Mouse (Mus musculus): ENCODE data around the gene R3hcc1l. TPM values are rescaled to one million over a fixed set of nuclear protein-coding genes. Genes with fewer than 3 reads are reported as not detected.

Gene R3hcc1l
- polyA plus RNA-seq, 1 experiment from 2014 or later: 22.5 TPM

DNA sequence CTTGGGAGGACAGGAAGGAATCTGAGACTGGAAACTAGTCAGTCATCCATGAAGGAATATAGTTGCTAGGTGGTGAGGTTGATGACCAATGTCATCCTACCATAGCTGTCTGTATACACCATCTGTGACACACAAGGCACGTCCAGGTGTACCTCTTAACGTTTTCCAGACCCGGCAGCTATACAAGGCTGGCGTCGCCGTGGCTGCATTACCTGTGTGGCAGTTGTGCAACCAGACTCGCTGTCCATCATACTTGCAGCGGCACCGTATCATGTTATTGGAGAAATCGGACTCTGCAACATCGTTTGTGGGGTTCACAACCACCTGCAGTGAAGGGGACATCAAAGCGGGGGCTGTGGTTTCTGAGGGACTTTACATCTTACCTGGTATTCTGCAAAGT lies 78.7 kb downstream of the R3hcc1l start:
- 91% methylated on average over 12 of the region's 12 CpGs for WGBS
- H3K27ac ChIP-seq (ENCODE audit: low read depth): no peak overlapping the region
- no peaks in the 10 kb centered on the region for H3K27me3 ChIP-seq (ENCODE audit: insufficient read depth, low read length)
- H3K4me1 ChIP-seq (ENCODE audit: insufficient read depth): no peaks in the 10 kb centered on the region
- DNase-seq (no peak), ATAC-seq (ENCODE audit: insufficient read depth) (no peak)
- H3K4me2 ChIP-seq: no peak overlapping the region
- TF ChIP-seq CTCF (IDR thresholded peaks at IDR 0.05; ENCODE audit: low read depth): no peak
- no peaks in the 10 kb centered on the region for H3K9me3 ChIP-seq (ENCODE audit: low read depth, low read length)
- H3K9ac ChIP-seq: no peak overlapping the region
- H3K36me3 ChIP-seq (ENCODE audit: insufficient read depth): 0 out of 2 replicates have a peak, but pooled peaks cover 5% of the 10 kb centered on the region
- no peak overlapping the region for H3K4me3 ChIP-seq (ENCODE audit: low read depth, low read length)

DNA sequence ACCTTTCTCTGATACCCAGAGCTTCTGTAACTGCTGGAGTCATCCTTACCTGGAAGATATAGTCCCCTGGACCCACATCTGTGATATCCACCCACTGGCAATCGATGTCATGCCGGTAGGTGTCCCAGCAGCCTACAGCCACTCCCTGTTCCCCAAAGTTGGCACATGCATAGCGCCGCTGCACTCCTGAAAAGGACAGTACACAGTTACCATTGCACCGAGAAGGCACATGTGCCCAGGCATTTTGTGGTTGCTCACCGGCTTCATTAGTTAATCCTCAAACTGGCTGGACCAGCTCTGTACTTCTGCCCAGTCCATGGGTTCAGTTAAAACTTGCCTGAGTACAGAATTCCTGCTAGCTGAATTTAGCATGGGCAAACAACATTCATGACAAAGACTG lies 79.3 kb downstream of the R3hcc1l start:
- no peak for TF ChIP-seq CTCF (IDR thresholded peaks at IDR 0.05; ENCODE audit: low read depth)
- H3K27me3 ChIP-seq (ENCODE audit: insufficient read depth, low read length): no peaks in the 10 kb centered on the region
- no peaks in the 10 kb centered on the region for H3K9me3 ChIP-seq (ENCODE audit: low read depth, low read length)
- H3K9ac ChIP-seq: no peak overlapping the region
- H3K36me3 ChIP-seq (ENCODE audit: insufficient read depth): 0 out of 2 replicates have a peak, but pooled peaks cover 3% of the 10 kb centered on the region
- H3K4me2 ChIP-seq: no peak overlapping the region
- no peak overlapping the region for H3K4me3 ChIP-seq (ENCODE audit: low read depth, low read length)
- no peaks in the 10 kb centered on the region for H3K4me1 ChIP-seq (ENCODE audit: insufficient read depth)
- DNase-seq (no peak), ATAC-seq (ENCODE audit: insufficient read depth) (no peak)
- H3K27ac ChIP-seq (ENCODE audit: low read depth): no peak overlapping the region
- 93% methylated on average over 6 of the region's 6 CpGs for WGBS

DNA sequence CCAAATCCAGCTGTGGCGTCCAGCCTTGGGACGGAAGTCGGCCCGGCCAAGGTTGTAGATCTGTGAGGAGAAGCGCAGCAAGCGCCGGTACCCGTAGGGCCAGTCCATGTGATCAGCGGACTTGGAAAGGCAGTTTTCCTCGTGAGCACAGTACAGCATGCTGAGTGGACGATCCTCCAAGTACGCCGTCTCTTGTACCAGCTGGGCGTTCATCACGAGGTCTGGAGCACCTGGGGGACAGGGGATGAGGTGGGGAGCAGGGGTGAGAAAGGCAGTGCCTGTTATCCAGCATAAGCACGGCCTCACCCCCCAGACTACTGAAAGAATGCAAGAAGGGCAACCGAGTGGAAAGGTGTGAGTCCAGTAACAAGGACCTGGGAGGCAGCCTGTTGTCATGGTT lies 81.3 kb downstream of the R3hcc1l start:
- TF ChIP-seq CTCF (IDR thresholded peaks at IDR 0.05; ENCODE audit: low read depth): no peak
- 75% methylated on average over 17 of the region's 17 CpGs for WGBS
- DNase-seq: no peak
- Histone ChIP-seq H3K36me3 (ENCODE audit: insufficient read depth) (no peaks in the 10 kb centered on the region), H3K27ac (ENCODE audit: low read depth) (no peak overlapping the region), H3K9ac (no peak overlapping the region), H3K4me3 (ENCODE audit: low read depth, low read length) (no peak overlapping the region), H3K4me1 (ENCODE audit: insufficient read depth) (no peaks in the 10 kb centered on the region), H3K4me2 (no peak overlapping the region), H3K9me3 (ENCODE audit: low read depth, low read length) (no peaks in the 10 kb centered on the region), H3K27me3 (ENCODE audit: insufficient read depth, low read length) (no peaks in the 10 kb centered on the region)
- no peak for ATAC-seq (ENCODE audit: insufficient read depth)

DNA sequence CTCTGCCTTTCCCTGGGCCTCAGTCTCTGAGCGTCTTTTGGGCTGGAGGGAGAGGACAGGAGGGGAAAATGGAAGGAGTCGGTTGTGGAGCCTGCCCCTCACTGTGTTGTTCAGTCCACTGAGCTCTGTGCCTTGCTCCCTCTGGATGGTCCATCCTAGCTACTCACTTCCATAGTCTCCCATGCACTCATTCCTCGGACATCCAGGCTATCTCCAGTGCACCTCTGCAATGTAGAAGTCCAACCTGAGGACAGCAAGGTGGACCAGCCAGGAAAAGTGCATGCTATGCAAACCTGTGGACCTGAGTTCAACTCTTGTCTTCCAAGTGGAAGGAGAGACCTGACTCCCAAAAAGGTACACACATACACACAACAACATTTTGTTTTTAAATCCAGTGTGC lies 82.0 kb downstream of the R3hcc1l start:
- DNase-seq (no peak), ATAC-seq (ENCODE audit: insufficient read depth) (no peak)
- Histone ChIP-seq H3K4me3 (ENCODE audit: low read depth, low read length) (no peak overlapping the region), H3K4me2 (no peak overlapping the region), H3K27ac (ENCODE audit: low read depth) (no peak overlapping the region), H3K9ac (no peak overlapping the region), H3K27me3 (ENCODE audit: insufficient read depth, low read length) (no peaks in the 10 kb centered on the region), H3K36me3 (ENCODE audit: insufficient read depth) (no peaks in the 10 kb centered on the region), H3K4me1 (ENCODE audit: insufficient read depth) (no peaks in the 10 kb centered on the region), H3K9me3 (ENCODE audit: low read depth, low read length) (no peaks in the 10 kb centered on the region)
- TF ChIP-seq CTCF (IDR thresholded peaks at IDR 0.05; ENCODE audit: low read depth): no peak
- 49% methylated on average over 3 of the region's 3 CpGs for WGBS

- Histone ChIP-seq H3K27ac (ENCODE audit: low read depth) (no peak overlapping the region), H3K4me3 (ENCODE audit: low read depth, low read length) (no peak overlapping the region), H3K4me2 (no peak overlapping the region), H3K9me3 (ENCODE audit: low read depth, low read length) (no peaks in the 10 kb centered on the region), H3K9ac (no peak overlapping the region), H3K36me3 (ENCODE audit: insufficient read depth) (no peaks in the 10 kb centered on the region), H3K4me1 (ENCODE audit: insufficient read depth) (no peaks in the 10 kb centered on the region), H3K27me3 (ENCODE audit: insufficient read depth, low read length) (no peaks in the 10 kb centered on the region)
- 85% methylated on average over 2 of the region's 2 CpGs for WGBS
- DNase-seq (no peak), ATAC-seq (ENCODE audit: insufficient read depth) (no peak)
- no peak for TF ChIP-seq CTCF (IDR thresholded peaks at IDR 0.05; ENCODE audit: low read depth)
Observed at GRCm38 (mm10) chr19:42601445-42601844, 82.9 kb downstream of the R3hcc1l start.

- Histone ChIP-seq H3K36me3 (ENCODE audit: insufficient read depth) (no peaks in the 10 kb centered on the region), H3K4me1 (ENCODE audit: insufficient read depth) (no peaks in the 10 kb centered on the region), H3K9me3 (ENCODE audit: low read depth, low read length) (no peaks in the 10 kb centered on the region), H3K9ac (no peak overlapping the region), H3K27me3 (ENCODE audit: insufficient read depth, low read length) (no peaks in the 10 kb centered on the region), H3K27ac (ENCODE audit: low read depth) (no peak overlapping the region), H3K4me3 (ENCODE audit: low read depth, low read length) (no peak overlapping the region), H3K4me2 (no peak overlapping the region)
- WGBS: 52% methylated on average over 8 of the region's 8 CpGs
- ATAC-seq (ENCODE audit: insufficient read depth): no peak
- DNase-seq: no peak
- TF ChIP-seq CTCF (IDR thresholded peaks at IDR 0.05; ENCODE audit: low read depth): no peak
Observed at GRCm38 (mm10) chr19:42602041-42602440, 83.5 kb downstream of the R3hcc1l start.

GRCm38 (mm10) chr19:42602576-42602975 lies 84.0 kb downstream of the R3hcc1l start:
- H3K27ac ChIP-seq (ENCODE audit: low read depth): no peak overlapping the region
- no peak for TF ChIP-seq CTCF (IDR thresholded peaks at IDR 0.05; ENCODE audit: low read depth)
- no peak overlapping the region for H3K4me3 ChIP-seq (ENCODE audit: low read depth, low read length)
- H3K9ac ChIP-seq: no peak overlapping the region
- ATAC-seq (ENCODE audit: insufficient read depth) (no peak), DNase-seq (no peak)
- H3K36me3 ChIP-seq (ENCODE audit: insufficient read depth): no peaks in the 10 kb centered on the region
- 70% methylated on average over 8 of the region's 8 CpGs for whole genome bisulfite sequencing
- H3K4me2 ChIP-seq: no peak overlapping the region
- H3K27me3 ChIP-seq (ENCODE audit: insufficient read depth, low read length): no peaks in the 10 kb centered on the region
- no peaks in the 10 kb centered on the region for H3K9me3 ChIP-seq (ENCODE audit: low read depth, low read length)
- no peaks in the 10 kb centered on the region for H3K4me1 ChIP-seq (ENCODE audit: insufficient read depth)

GRCm38 (mm10) chr19:42608082-42608481 lies 89.5 kb downstream of the R3hcc1l start:
- ATAC-seq (ENCODE audit: insufficient read depth) (no peak), DNase-seq (no peak)
- Histone ChIP-seq H3K36me3 (ENCODE audit: insufficient read depth) (no peaks in the 10 kb centered on the region), H3K27ac (ENCODE audit: low read depth) (no peak overlapping the region), H3K4me3 (ENCODE audit: low read depth, low read length) (no peak overlapping the region), H3K4me1 (ENCODE audit: insufficient read depth) (no peaks in the 10 kb centered on the region), H3K9me3 (ENCODE audit: low read depth, low read length) (no peaks in the 10 kb centered on the region), H3K27me3 (ENCODE audit: insufficient read depth, low read length) (peaks cover 2% of the 10 kb centered on the region; the same call in 1 of the 2 replicates), H3K9ac (no peak overlapping the region), H3K4me2 (no peak overlapping the region)
- TF ChIP-seq CTCF (IDR thresholded peaks at IDR 0.05; ENCODE audit: low read depth): no peak
- 90% methylated on average over 5 of the region's 5 CpGs for WGBS
